Mouse (Mus musculus) heart, embryonic 12.5 days (tissue): ENCODE results near the gene Tmigd1. TPM values are rescaled to one million over a fixed set of nuclear protein-coding genes. Genes with fewer than 3 reads are reported as not detected.
"Not testable (repeated sequence)": the region's sequence is repeated elsewhere in the genome, so short reads cannot be mapped to it uniquely, and the experiment has no call there.

Experiments
- ATAC-seq: fragments of 200-750 bp; cut with Nextera tagmentation; 2 replicates; pipeline ENCODE4 v1.8.0; 2017; ENCODE audit warnings: moderate TSS enrichment, moderate library complexity; ENCODE audit not compliant: insufficient number of reproducible peaks, low FRiP score
- H3K27ac ChIP-seq: fragments of 300-500 bp; sonication (generic); 2 replicates; pipeline ENCODE4 v1.5.1; 2016; ENCODE audit warnings: mild to moderate bottlenecking, moderate library complexity; ENCODE audit not compliant: poor library complexity, severe bottlenecking
- H3K27me3 ChIP-seq: fragments of 300-500 bp; sonication (generic); replicated peaks from 2 replicates; pipeline ENCODE4 v1.6.1; 2016; ENCODE audit warnings: mild to moderate bottlenecking, moderate library complexity
- H3K36me3 ChIP-seq: fragments of 300-500 bp; sonication (generic); 2 replicates; pipeline ENCODE4 v1.6.1; 2016; ENCODE audit warnings: mild to moderate bottlenecking, moderate library complexity
- H3K4me1 ChIP-seq: fragments of 300-500 bp; sonication (generic); replicated peaks from 2 replicates; pipeline ENCODE4 v1.6.1; 2016; ENCODE audit warnings: mild to moderate bottlenecking
- H3K4me2 ChIP-seq: fragments of 300-500 bp; sonication (generic); 2 replicates; pipeline ENCODE4 v1.6.1; 2016; ENCODE audit warnings: mild to moderate bottlenecking, moderate library complexity
- H3K4me3 ChIP-seq: fragments of 300-500 bp; sonication (generic); 2 replicates; pipeline ENCODE4 v1.5.1; 2016; ENCODE audit warnings: mild to moderate bottlenecking
- H3K9ac ChIP-seq: fragments of 300-500 bp; sonication (generic); 2 replicates; pipeline ENCODE4 v1.6.1; 2016; ENCODE audit warnings: mild to moderate bottlenecking, moderate library complexity
- H3K9me3 ChIP-seq: fragments of 300-500 bp; sonication (generic); replicated peaks from 2 replicates; pipeline ENCODE4 v1.6.1; 2016; ENCODE audit warnings: mild to moderate bottlenecking, moderate library complexity
- WGBS: fragments of 180-500 bp; shearing (Covaris S2); methylation state at CpG from one replicate; pipeline ENCODE4 v1.1.7; 2016; 5-methylcytosine and 5-hydroxymethylcytosine counted together
- polyA plus RNA-seq: library from polyadenylated mRNA; unstranded; fragments of >200 nt; fragmentation: Nextera tagmentation; extraction: Ambion mirVana; gene quantifications from 2 replicates; pipeline ENCODE4 v1.2.1, GENCODE M21; 2016

The Tmigd1 gene
- polyA plus RNA-seq, 1 experiment from 2014 or later = not detected

GRCm38 (mm10) chr11:76928586-76928985 is 26.6 kb downstream of the Tmigd1 start:
- not testable (repeated sequence) for ATAC-seq, H3K9ac ChIP-seq, H3K27ac ChIP-seq, H3K4me3 ChIP-seq, H3K36me3 ChIP-seq, H3K4me2 ChIP-seq, H3K27me3 ChIP-seq
- 85% methylated on average over 8 of the region's 8 CpGs for WGBS
- peaks cover 14% of the 10 kb centered on the region for H3K9me3 ChIP-seq
- peaks cover 16% of the 10 kb centered on the region for H3K4me1 ChIP-seq

DNA sequence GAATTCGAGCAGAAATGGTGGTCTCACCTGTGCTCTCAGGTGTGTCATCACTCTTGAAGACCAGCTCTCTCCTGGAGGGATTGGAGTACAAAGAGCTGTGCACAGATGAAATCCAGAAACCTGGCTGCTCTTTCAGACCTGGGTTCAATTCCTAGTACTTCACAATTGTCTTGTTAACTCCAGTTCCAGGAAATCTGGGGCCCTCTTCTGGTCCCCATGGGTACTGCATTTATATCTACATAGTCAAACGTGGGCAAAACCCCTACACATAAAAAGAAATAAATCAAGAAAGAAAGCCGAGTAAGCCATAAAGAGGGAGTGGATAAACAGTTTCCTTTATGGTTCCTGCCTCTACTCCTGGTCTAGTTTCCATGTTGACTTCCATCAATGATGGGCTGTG is 31.2 kb downstream of the Tmigd1 start:
- Histone ChIP-seq H3K4me3 (no peak overlapping the region), H3K4me1 (peaks cover 7% of the 10 kb centered on the region; the same call in 1 of the 2 replicates), H3K27ac (no peak overlapping the region), H3K9me3 (peaks cover 14% of the 10 kb centered on the region), H3K4me2 (no peak overlapping the region), H3K27me3 (no peaks in the 10 kb centered on the region), H3K36me3 (no peaks in the 10 kb centered on the region), H3K9ac (no peak overlapping the region)
- ATAC-seq = no peak
- 60% methylated on average over 3 of the region's 3 CpGs for WGBS

DNA sequence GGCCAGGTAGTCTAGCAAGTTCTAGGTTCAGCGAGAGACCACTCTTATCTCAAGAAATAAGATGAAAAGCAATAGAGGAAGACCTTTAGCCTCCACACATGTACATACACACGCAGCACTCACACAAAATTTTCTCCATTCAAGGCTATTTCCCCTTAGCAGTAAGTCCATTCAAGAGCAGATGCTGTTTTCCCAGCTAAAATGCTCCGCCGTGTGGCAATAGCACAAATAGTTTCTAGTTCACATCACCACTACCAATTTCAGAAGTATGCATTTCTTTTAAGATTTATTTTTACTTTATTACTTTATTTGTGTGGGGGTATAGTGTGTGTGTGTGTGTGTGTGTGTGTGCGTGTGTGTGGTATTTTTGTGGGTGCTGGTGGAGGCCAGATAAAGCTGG is 34.6 kb downstream of the Tmigd1 start:
- H3K27me3 ChIP-seq = no peaks in the 10 kb centered on the region
- H3K4me2 ChIP-seq = no peak overlapping the region
- H3K27ac ChIP-seq = no peak overlapping the region
- 68% methylated on average over 5 of the region's 5 CpGs for WGBS
- no peak for ATAC-seq
- H3K36me3 ChIP-seq = no peaks in the 10 kb centered on the region
- H3K9me3 ChIP-seq = peaks cover 8% of the 10 kb centered on the region
- H3K4me3 ChIP-seq = no peak overlapping the region
- H3K4me1 ChIP-seq = no peaks in the 10 kb centered on the region
- H3K9ac ChIP-seq = no peak overlapping the region

DNA sequence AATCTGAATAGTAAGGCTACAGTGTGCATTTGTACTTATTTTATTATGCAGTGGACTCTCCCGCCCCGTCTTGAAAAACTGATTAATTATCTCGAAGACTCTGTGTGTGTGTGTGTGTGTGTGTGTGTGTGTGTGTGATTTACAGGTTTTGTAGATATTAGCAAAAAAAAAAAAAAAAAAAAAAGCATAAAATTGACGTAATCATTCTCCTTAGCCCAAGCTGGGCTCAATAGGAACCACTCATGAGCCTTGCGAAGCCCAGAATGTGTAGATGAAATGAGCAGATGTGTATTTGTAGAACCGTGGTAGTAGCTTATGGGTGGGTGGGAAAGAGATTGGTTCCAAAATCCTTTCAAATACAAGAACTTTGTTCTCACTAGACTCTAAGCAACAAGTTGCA is 42.9 kb downstream of the Tmigd1 start:
- no peak for ATAC-seq
- peak overlapping the region; percentile 82 for H3K27ac ChIP-seq
- no peaks in the 10 kb centered on the region for H3K27me3 ChIP-seq
- H3K36me3 ChIP-seq = peaks cover 12% of the 10 kb centered on the region
- H3K4me3 ChIP-seq = peak overlapping the region; percentile 88
- WGBS = 64% methylated on average over 6 of the region's 6 CpGs
- H3K4me1 ChIP-seq = peaks cover 9% of the 10 kb centered on the region
- no peaks in the 10 kb centered on the region for H3K9me3 ChIP-seq
- peak overlapping the region; percentile 87 for H3K9ac ChIP-seq
- peak overlapping the region; percentile 89 for H3K4me2 ChIP-seq

- peak overlapping the region; percentile 88 for H3K4me3 ChIP-seq
- peak overlapping the region; percentile 87 for H3K9ac ChIP-seq
- WGBS = under 1% methylated on average over 55 of the region's 58 CpGs
- H3K9me3 ChIP-seq = no peaks in the 10 kb centered on the region
- peaks cover 14% of the 10 kb centered on the region for H3K36me3 ChIP-seq
- peak overlapping the region; percentile 89 for H3K4me2 ChIP-seq
- peaks cover 9% of the 10 kb centered on the region for H3K4me1 ChIP-seq
- peak; percentile 94 for ATAC-seq
- H3K27ac ChIP-seq = peak overlapping the region; percentile 82
- no peaks in the 10 kb centered on the region for H3K27me3 ChIP-seq
These were observed 43.6 kb downstream of the Tmigd1 start for GRCm38 (mm10) chr11:76945386-76946202.

DNA sequence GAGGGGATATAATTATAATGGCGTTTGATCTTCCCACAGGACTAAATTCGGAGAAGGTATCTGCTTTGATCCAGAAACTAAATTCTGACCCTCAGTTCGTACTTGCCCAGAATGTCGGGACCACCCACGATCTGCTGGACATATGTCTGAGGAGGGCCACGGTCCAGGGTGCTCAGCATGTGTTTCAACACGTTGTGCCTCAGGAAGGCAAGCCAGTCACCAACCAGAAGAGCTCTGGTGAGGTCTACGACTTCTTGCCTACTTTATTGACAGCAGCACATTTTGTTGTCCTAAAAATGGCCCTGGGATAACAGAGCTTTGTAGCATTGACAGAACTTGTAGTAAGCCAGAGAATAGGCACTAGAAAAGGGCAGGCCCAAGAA is 44.2 kb downstream of the Tmigd1 start:
- H3K4me3 ChIP-seq = peak overlapping the region; percentile 88
- H3K9ac ChIP-seq = peak overlapping the region; percentile 87
- no peaks in the 10 kb centered on the region for H3K27me3 ChIP-seq
- peak overlapping the region; percentile 89 for H3K4me2 ChIP-seq
- H3K27ac ChIP-seq = no peak overlapping the region
- ATAC-seq = no peak
- peaks cover 20% of the 10 kb centered on the region for H3K36me3 ChIP-seq
- WGBS = 4% methylated on average over 8 of the region's 8 CpGs
- no peaks in the 10 kb centered on the region for H3K9me3 ChIP-seq
- H3K4me1 ChIP-seq = peaks cover 9% of the 10 kb centered on the region

DNA sequence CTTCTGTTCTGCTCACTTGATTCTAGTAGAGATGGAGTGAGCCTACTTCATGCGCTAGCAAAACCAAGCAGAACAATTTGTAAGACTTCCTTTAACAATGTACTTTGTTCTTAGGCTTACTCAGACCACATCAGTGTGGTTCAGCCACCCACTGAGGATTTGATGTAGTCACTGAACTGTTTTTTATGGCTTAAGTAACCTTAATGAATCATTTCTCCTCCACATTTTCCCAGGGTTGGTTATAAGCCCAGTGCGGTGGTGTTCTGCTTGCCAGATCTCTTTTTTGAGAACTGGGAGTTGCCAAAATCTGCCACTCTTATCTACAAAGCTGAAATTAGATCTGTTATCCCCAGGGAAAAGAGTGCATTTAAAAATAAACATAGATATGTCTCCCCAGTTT is 51.6 kb downstream of the Tmigd1 start:
- H3K4me3 ChIP-seq = no peak overlapping the region
- H3K4me2 ChIP-seq = no peak overlapping the region
- H3K4me1 ChIP-seq = peaks cover 3% of the 10 kb centered on the region; the same call in 1 of the 2 replicates
- no peaks in the 10 kb centered on the region for H3K9me3 ChIP-seq
- no peak overlapping the region for H3K9ac ChIP-seq
- WGBS = 67% methylated on average over 2 of the region's 2 CpGs
- H3K36me3 ChIP-seq = peaks cover 73% of the 10 kb centered on the region
- H3K27ac ChIP-seq = 0 out of 2 replicates have a peak overlapping the region, but pooled peaks have one; percentile 11
- ATAC-seq = no peak
- no peaks in the 10 kb centered on the region for H3K27me3 ChIP-seq

- Histone ChIP-seq H3K9me3 (no peaks in the 10 kb centered on the region), H3K27me3 (no peaks in the 10 kb centered on the region), H3K4me2 (no peak overlapping the region), H3K27ac (no peak overlapping the region), H3K9ac (no peak overlapping the region), H3K4me1 (no peaks in the 10 kb centered on the region), H3K36me3 (peaks cover 79% of the 10 kb centered on the region), H3K4me3 (no peak overlapping the region)
- WGBS = 86% methylated on average over 3 of the region's 3 CpGs
- ATAC-seq = no peak
These were observed 63.7 kb downstream of the Tmigd1 start for GRCm38 (mm10) chr11:76965703-76966102.

Other genes starting within 250 kb of the Tmigd1 start
- 0.19 TPM in 1 of 2 replicates, not detected in the other for gene Bhlha9, start 229.7 kb upstream of the Tmigd1 start, polyA plus RNA-seq
- gene Trarg1, start 222.4 kb upstream of the Tmigd1 start, polyA plus RNA-seq = 0.05 TPM in 1 of 2 replicates, not detected in the other
- 18.3 and 21.6 TPM in 2 replicates for gene Gosr1, start 138.6 kb upstream of the Tmigd1 start, polyA plus RNA-seq
- 24.3 and 25.7 TPM in 2 replicates for gene Cpd, start 55.1 kb upstream of the Tmigd1 start, polyA plus RNA-seq
- 112 and 115 TPM in 2 replicates for gene Blmh, start 22.6 kb downstream of the Tmigd1 start, polyA plus RNA-seq
- 1.3 and 1.6 TPM in 2 replicates for gene Slc6a4, start 96.4 kb downstream of the Tmigd1 start, polyA plus RNA-seq
- 42.9 and 52.8 TPM in 2 replicates for gene Nsrp1, start 176.3 kb downstream of the Tmigd1 start, polyA plus RNA-seq